Mouse (Mus musculus) lung, embryonic 14.5 days (tissue): ENCODE results near the gene Maml3. TPM values are rescaled to one million over a fixed set of nuclear protein-coding genes. Genes with fewer than 3 reads are reported as not detected.

Experiments
- ATAC-seq: fragments of 200-750 bp; cut with Nextera tagmentation; 2 replicates; pipeline ENCODE4 v1.8.0; 2017; ENCODE audit warnings: mild to moderate bottlenecking, moderate TSS enrichment, moderate library complexity; ENCODE audit not compliant: insufficient read depth
- DNase-seq: peaks from one replicate; pipeline ENCODE4 v3.0.0-alpha.2; 2015
- H3K27ac ChIP-seq: fragments of 300-500 bp; sonication (generic); 2 replicates; pipeline ENCODE4 v1.5.1; 2014; ENCODE audit warnings: low read depth, mild to moderate bottlenecking, moderate library complexity
- H3K27me3 ChIP-seq: fragments of 300-500 bp; sonication (generic); 2 replicates; pipeline ENCODE4 v1.6.1; 2014; ENCODE audit warnings: low read length, control low read depth; ENCODE audit not compliant: insufficient read depth
- H3K36me3 ChIP-seq: fragments of 300-500 bp; sonication (generic); 2 replicates; pipeline ENCODE4 v1.6.1; 2014; ENCODE audit warnings: control low read depth; ENCODE audit not compliant: insufficient read depth
- H3K4me1 ChIP-seq: fragments of 300-500 bp; sonication (generic); 2 replicates; pipeline ENCODE4 v1.6.1; 2014; ENCODE audit warnings: antibody characterized with exemption, control low read depth; ENCODE audit not compliant: insufficient read depth
- H3K4me2 ChIP-seq: fragments of 300-500 bp; sonication (generic); 2 replicates; pipeline ENCODE4 v1.6.1; 2014; ENCODE audit warnings: mild to moderate bottlenecking
- H3K4me3 ChIP-seq: fragments of 300-500 bp; sonication (generic); 2 replicates; pipeline ENCODE4 v1.5.1; 2014; ENCODE audit warnings: low read depth, low read length
- H3K9ac ChIP-seq: fragments of 300-500 bp; sonication (generic); 2 replicates; pipeline ENCODE4 v1.6.1; 2014
- H3K9me3 ChIP-seq: fragments of 300-500 bp; sonication (generic); 2 replicates; pipeline ENCODE4 v1.6.1; 2016; ENCODE audit warnings: low read depth, low read length, control low read depth
- CTCF ChIP-seq: IDR thresholded peaks from 2 replicates; pipeline ENCODE4 v1.5.1; 2016; ENCODE audit warnings: antibody characterized with exemption, low read depth
- WGBS: fragments of 180-500 bp; shearing (Covaris S2); extraction: QIAGEN DNeasy Blood & Tissue Kit; methylation state at CpG from one replicate; pipeline ENCODE4 v1.1.7; 2014; 5-methylcytosine and 5-hydroxymethylcytosine counted together
- polyA plus RNA-seq: library from polyadenylated mRNA; unstranded; fragments of >200 nt; fragmentation: Nextera tagmentation; extraction: Ambion mirVana; gene quantifications from 2 replicates; pipeline ENCODE4 v1.2.1, GENCODE M21; 2014

Maml3 gene
- polyA plus RNA-seq, 1 experiment from 2014 or later, result 9.1 TPM

DNA sequence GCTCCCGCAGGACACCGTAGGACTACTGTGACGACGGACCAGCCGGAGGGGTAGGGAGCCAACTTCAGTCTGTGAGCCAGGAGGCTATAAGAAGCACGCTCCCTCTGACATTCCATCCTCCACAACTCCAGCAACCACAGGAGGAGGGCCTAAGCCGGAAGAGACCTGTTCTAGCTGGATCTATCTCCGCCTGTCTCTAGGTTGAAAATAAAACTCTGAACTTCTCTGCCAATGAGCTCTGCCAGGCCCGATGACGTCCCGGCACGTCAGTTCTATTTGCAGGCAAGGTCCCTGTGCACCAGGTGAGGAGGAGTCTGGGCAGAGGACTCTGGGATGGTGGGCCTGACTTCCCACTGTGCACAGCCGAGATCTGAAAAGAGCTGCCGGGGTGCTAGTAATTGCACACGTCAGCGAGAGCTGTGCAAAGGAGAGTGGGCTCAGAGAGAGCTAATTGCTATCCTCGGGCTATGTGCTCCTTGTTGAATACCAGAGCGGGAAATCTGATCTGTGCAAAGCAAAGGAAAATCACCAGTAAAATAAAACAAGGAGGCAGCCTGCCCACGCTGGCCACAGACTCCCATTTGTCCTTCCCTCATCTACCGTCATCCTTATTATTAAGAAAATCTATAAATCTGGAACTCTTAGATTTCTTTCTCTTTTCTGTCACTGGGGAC, 58.7 kb downstream of the Maml3 start:
- Histone ChIP-seq H3K27me3 (no peaks in the 10 kb centered on the region), H3K9me3 (no peaks in the 10 kb centered on the region), H3K9ac (peak overlapping the region; percentile 45), H3K4me2 (peak overlapping the region; percentile 63), H3K36me3 (no peaks in the 10 kb centered on the region), H3K27ac (peak overlapping the region; percentile 98), H3K4me1 (peaks cover 39% of the 10 kb centered on the region), H3K4me3 (peak overlapping the region; percentile 23)
- TF ChIP-seq CTCF, result no peak
- DNase-seq (peak; percentile 84), ATAC-seq (peak; percentile 75)
- 9% methylated on average over 20 of the region's 20 CpGs for WGBS

DNA sequence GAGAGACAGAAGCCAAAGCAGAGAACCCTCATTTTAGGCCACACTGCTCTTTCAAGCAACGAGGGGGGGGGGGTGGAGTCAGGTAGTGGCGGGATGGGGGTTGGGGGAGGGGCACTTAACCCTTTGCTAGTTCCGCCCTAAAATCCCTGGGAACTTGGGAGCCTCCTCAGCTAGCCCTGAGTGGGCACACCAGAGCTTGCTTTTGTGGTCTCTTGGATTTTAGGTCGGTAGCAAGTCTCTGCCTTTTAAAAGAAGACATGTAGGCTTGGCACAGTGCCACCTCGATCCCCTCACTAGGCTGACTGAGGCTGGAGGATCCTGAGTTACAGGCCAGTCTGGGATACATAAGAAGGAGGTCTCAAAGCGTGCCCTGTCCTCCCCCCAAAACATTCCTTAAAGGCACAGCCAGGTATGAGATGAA, 59.6 kb downstream of the Maml3 start:
- no peak for TF ChIP-seq CTCF
- Histone ChIP-seq H3K4me1 (peaks cover 39% of the 10 kb centered on the region), H3K27me3 (no peaks in the 10 kb centered on the region), H3K36me3 (no peaks in the 10 kb centered on the region), H3K9me3 (no peaks in the 10 kb centered on the region), H3K9ac (peak overlapping the region; percentile 45), H3K27ac (peak overlapping the region; percentile 98), H3K4me2 (peak overlapping the region; percentile 63), H3K4me3 (no peak overlapping the region; the same call in 1 of the 2 replicates)
- ATAC-seq (no peak), DNase-seq (peak; percentile 58)
- 18% methylated on average over 6 of the region's 6 CpGs for WGBS

DNA sequence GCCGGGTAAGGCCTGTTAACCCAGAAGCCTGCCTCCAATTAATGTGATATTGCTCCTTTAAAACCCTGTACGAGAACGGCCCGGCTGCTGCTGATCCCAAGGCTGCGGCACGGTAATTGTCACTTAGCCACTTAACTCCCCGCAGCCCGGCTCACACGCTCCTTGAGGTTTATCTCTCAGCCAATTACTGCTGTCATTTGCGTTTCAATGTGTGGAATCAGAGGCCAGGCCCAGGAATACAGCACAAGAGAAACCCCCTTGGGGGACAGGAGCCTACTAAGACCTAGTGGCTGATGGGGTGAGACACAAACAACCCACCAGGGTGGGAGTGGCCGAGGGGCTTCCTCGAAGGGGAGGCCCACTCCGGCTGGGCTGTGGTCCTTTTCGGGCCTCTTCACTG, 60.2 kb downstream of the Maml3 start:
- ATAC-seq (no peak), DNase-seq (peak; percentile 54)
- no peak for TF ChIP-seq CTCF
- Histone ChIP-seq H3K9ac (peak overlapping the region; percentile 2; the same call in 1 of the 2 replicates), H3K4me3 (no peak overlapping the region; the same call in 1 of the 2 replicates), H3K4me2 (peak overlapping the region; percentile 63), H3K9me3 (no peaks in the 10 kb centered on the region), H3K27ac (peak overlapping the region; percentile 98), H3K4me1 (peaks cover 39% of the 10 kb centered on the region), H3K36me3 (no peaks in the 10 kb centered on the region), H3K27me3 (no peaks in the 10 kb centered on the region)
- WGBS, result 13% methylated on average over 14 of the region's 14 CpGs

DNA sequence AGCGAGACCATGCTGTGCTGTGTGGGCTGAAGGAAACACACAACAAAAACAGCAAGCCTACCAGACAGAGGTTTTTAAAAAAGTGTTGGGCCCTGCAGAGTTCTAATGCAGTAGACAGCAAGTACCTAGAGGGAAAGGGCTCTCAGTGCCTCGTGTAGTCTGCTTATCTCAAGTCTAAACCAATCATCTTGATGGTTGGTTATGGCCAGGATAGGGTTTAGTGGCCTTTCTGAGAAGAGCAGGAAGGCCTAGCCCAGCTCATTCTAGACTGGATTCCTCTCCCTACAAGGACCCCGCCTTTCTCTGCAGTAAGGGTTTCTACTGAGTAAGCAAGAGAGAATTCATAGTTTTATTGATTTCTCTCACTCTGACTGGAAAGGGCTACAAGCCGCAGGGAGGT, 61.0 kb downstream of the Maml3 start:
- 57% methylated on average over 4 of the region's 4 CpGs for WGBS
- no peaks in the 10 kb centered on the region for H3K36me3 ChIP-seq
- H3K27ac ChIP-seq, result 0 out of 2 replicates have a peak overlapping the region, but pooled peaks have one; percentile 12
- H3K4me1 ChIP-seq, result peaks cover 39% of the 10 kb centered on the region
- no peak overlapping the region for H3K4me2 ChIP-seq
- H3K27me3 ChIP-seq, result no peaks in the 10 kb centered on the region
- TF ChIP-seq CTCF, result no peak
- H3K4me3 ChIP-seq, result no peak overlapping the region
- ATAC-seq (no peak), DNase-seq (no peak)
- no peak overlapping the region for H3K9ac ChIP-seq
- H3K9me3 ChIP-seq, result no peaks in the 10 kb centered on the region

DNA sequence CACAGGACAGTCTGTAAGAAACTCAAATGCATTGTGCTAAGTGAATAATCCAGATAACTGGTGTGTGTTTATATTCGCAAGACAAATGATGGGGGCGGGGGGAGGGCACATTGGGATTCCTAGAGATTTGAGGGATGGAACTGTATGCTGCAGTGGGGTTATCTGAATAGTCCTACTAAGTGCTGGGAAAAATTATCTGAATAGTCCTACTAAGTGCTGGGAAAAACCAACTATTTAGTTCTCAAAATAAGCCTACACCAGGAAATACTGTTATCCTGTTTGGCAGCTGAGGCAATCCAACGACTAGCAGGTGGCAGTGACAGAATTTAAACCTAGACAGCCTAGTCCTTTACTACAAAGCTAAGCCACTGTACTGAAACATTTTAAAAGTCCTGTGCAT, 62.2 kb downstream of the Maml3 start:
- H3K27ac ChIP-seq, result no peak overlapping the region
- H3K36me3 ChIP-seq, result no peaks in the 10 kb centered on the region
- H3K4me3 ChIP-seq, result no peak overlapping the region
- WGBS, result 70% methylated on average over 3 of the region's 3 CpGs
- no peak for TF ChIP-seq CTCF
- no peaks in the 10 kb centered on the region for H3K27me3 ChIP-seq
- no peak overlapping the region for H3K4me2 ChIP-seq
- no peak overlapping the region for H3K9ac ChIP-seq
- no peaks in the 10 kb centered on the region for H3K9me3 ChIP-seq
- no peak for ATAC-seq
- peaks cover 38% of the 10 kb centered on the region for H3K4me1 ChIP-seq
- DNase-seq, result no peak

DNA sequence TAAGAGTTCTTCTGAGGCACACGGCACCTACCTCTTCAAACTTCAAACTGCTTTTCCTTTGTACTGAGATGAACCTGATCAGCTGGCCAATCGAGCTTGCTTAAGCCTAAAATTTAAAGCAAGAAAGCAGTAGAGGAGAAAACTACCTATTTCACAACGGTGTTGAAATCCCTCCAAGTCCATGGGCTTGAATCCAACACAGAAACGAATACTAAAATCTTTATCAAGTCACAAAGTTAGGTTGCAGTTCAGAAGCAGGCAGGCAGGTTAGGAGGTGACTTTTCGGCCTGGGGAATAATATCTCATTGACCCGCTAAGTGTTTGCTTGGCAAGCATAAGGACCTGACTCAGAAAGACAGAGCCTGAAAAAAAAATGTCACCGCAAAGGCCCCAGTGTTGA, 64.9 kb downstream of the Maml3 start:
- no peaks in the 10 kb centered on the region for H3K27me3 ChIP-seq
- no peak overlapping the region; the same call in 1 of the 2 replicates for H3K9ac ChIP-seq
- no peak for TF ChIP-seq CTCF
- no peak overlapping the region for H3K4me3 ChIP-seq
- peak overlapping the region; percentile 69; the same call in 1 of the 2 replicates for H3K27ac ChIP-seq
- ATAC-seq, result no peak
- 59% methylated on average over 7 of the region's 7 CpGs for WGBS
- H3K36me3 ChIP-seq, result no peaks in the 10 kb centered on the region
- no peak overlapping the region for H3K4me2 ChIP-seq
- DNase-seq, result peak; percentile 63
- H3K9me3 ChIP-seq, result no peaks in the 10 kb centered on the region
- H3K4me1 ChIP-seq, result peaks cover 25% of the 10 kb centered on the region

DNA sequence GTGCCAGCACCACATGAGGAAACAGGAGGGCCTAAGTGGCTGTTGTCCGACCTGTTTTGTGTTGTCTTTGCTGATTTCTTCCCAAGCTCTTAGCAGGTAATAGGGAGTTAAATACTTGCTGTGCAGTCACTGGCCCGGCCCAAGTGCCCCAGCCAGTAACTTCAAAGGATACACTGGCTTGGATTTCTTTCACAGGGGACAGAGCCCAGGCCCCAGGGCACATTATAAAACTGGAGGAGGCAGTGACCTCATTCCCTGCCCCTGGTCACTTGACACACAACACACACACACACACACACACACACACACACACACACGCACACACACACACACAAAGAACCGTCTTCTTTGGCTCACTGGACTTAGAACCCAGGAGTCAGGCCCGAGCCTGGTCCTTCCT, 67.6 kb downstream of the Maml3 start:
- Histone ChIP-seq H3K4me2 (no peak overlapping the region), H3K4me1 (peaks cover 21% of the 10 kb centered on the region), H3K27ac (no peak overlapping the region), H3K36me3 (no peaks in the 10 kb centered on the region), H3K4me3 (no peak overlapping the region), H3K9me3 (no peaks in the 10 kb centered on the region), H3K27me3 (no peaks in the 10 kb centered on the region), H3K9ac (no peak overlapping the region)
- 59% methylated on average over 5 of the region's 5 CpGs for WGBS
- no peak for TF ChIP-seq CTCF
- DNase-seq (no peak), ATAC-seq (no peak)
